ENCODE assay signal across 9 mouse cellular contexts in genomic region chr2:38355731-38356427, GRCm38 (mm10). TPM values are rescaled to one million over a fixed set of nuclear protein-coding genes. Genes with fewer than 3 reads are reported as not detected.
DNase-seq lines count a peak whose midpoint lies in the region; ATAC-seq and TF ChIP-seq lines count a peak whose summit lies in the region.
"Had no signal": no experiment of that assay in that cellular context is flagged by ENCODE, and none has a peak within 500 bp of the region (broad histone marks: within the 10 kb centered on the region; RNA-seq: fewer than 3 reads in every experiment).

No protein-coding gene starts in this region.

- no peak for TF ChIP-seq CTCF in heart, adult 2 months (IDR thresholded peaks at IDR 0.05)
- TF ChIP-seq CTCF in ES-Bruce4 (IDR thresholded peaks at IDR 0.05; ENCODE audit: low read depth, low read length) = no peak

- H3K9ac ChIP-seq in heart, embryonic 16.5 days (ENCODE audit: low read length) = no peak overlapping the region
- H3K9ac ChIP-seq in heart, adult 2 months (ENCODE audit: low read depth, low read length) = no peak overlapping the region
- no peak overlapping the region for H3K9ac ChIP-seq in ES-Bruce4 (ENCODE audit: low read depth, poor library complexity, severe bottlenecking)
- H3K9ac ChIP-seq in embryonic facial prominence, embryonic 15.5 days = no peak overlapping the region
- no peak overlapping the region for H3K9ac ChIP-seq in limb, embryonic 15.5 days

- no peak overlapping the region for H3K27ac ChIP-seq in heart, embryonic 16.5 days (ENCODE audit: low read length)
- H3K27ac ChIP-seq in heart, adult 2 months = no peak overlapping the region
- no peak overlapping the region for H3K27ac ChIP-seq in ES-Bruce4 (ENCODE audit: insufficient read depth, low read length)
- H3K27ac ChIP-seq in embryonic facial prominence, embryonic 15.5 days (replicated peaks) = no peak overlapping the region
- H3K27ac ChIP-seq in limb, embryonic 15.5 days = no peak overlapping the region

- TF ChIP-seq POLR2A in heart, adult 2 months (IDR thresholded peaks at IDR 0.05; ENCODE audit: insufficient read depth, low read depth, low read length) = no peak
- TF ChIP-seq POLR2A in ES-Bruce4 (IDR thresholded peaks at IDR 0.05; ENCODE audit: insufficient read depth, low read length) = no peak

- 3% methylated on average over 19 of the region's 19 CpGs for WGBS in heart, embryonic 16.5 days
- 10% methylated on average over 19 of the region's 19 CpGs for WGBS in heart, adult 2 months
- WGBS in embryonic facial prominence, embryonic 15.5 days = 4% methylated on average over 19 of the region's 19 CpGs
- WGBS in limb, embryonic 15.5 days = 14% methylated on average over 19 of the region's 19 CpGs

- no peaks in the 10 kb centered on the region for H3K79me2 ChIP-seq in heart, adult 2 months (replicated peaks; ENCODE audit: control insufficient read depth, insufficient read depth, low read length)

- intact Hi-C loops in heart, adult 2 months (cut with DNase I) = loop anchor here (10.0 kb wide), 1 partner anchor 359 kb away; the partner anchor contains the start of gene Nr5a1

- peaks cover 92% of the 10 kb centered on the region for H3K27me3 ChIP-seq in heart, embryonic 16.5 days (ENCODE audit: control insufficient read depth, insufficient read depth, low read length)
- peaks cover 55% of the 10 kb centered on the region for H3K27me3 ChIP-seq in heart, adult 2 months (ENCODE audit: control insufficient read depth, insufficient read depth, low read length)
- peaks cover 45% of the 10 kb centered on the region for H3K27me3 ChIP-seq in ES-Bruce4 (ENCODE audit: control insufficient read depth, insufficient read depth, low read length, poor library complexity, severe bottlenecking)
- H3K27me3 ChIP-seq in embryonic facial prominence, embryonic 15.5 days = peaks cover 98% of the 10 kb centered on the region
- H3K27me3 ChIP-seq in limb, embryonic 15.5 days = peaks cover 92% of the 10 kb centered on the region

- H3K4me1 ChIP-seq in heart, embryonic 16.5 days (ENCODE audit: control insufficient read depth, insufficient read depth, low read length) = peaks cover 19% of the 10 kb centered on the region
- no peaks in the 10 kb centered on the region for H3K4me1 ChIP-seq in heart, adult 2 months (ENCODE audit: control insufficient read depth, insufficient read depth, low read length)
- H3K4me1 ChIP-seq in ES-Bruce4 (ENCODE audit: control insufficient read depth, insufficient read depth, low read length) = no peaks in the 10 kb centered on the region
- peaks cover 42% of the 10 kb centered on the region for H3K4me1 ChIP-seq in embryonic facial prominence, embryonic 15.5 days
- H3K4me1 ChIP-seq in limb, embryonic 15.5 days = peaks cover 58% of the 10 kb centered on the region

- H3K9me3 ChIP-seq in heart, embryonic 16.5 days (replicated peaks; ENCODE audit: control insufficient read depth, low read length) = no peaks in the 10 kb centered on the region
- H3K9me3 ChIP-seq in ES-Bruce4 (replicated peaks; ENCODE audit: control insufficient read depth, insufficient read depth, low read length, poor library complexity, severe bottlenecking) = no peaks in the 10 kb centered on the region
- no peaks in the 10 kb centered on the region for H3K9me3 ChIP-seq in embryonic facial prominence, embryonic 15.5 days (replicated peaks)
- no peaks in the 10 kb centered on the region for H3K9me3 ChIP-seq in limb, embryonic 15.5 days

- TF ChIP-seq EP300 in heart, adult 2 months (IDR thresholded peaks at IDR 0.05; ENCODE audit: insufficient read depth, low read depth, low read length) = no peak
- TF ChIP-seq EP300 in ES-Bruce4 (IDR thresholded peaks at IDR 0.05; ENCODE audit: insufficient read depth, low read depth, low read length) = no peak

- no peak overlapping the region for H3K4me2 ChIP-seq in heart, embryonic 16.5 days (ENCODE audit: low read depth, low read length)
- H3K4me2 ChIP-seq in embryonic facial prominence, embryonic 15.5 days (replicated peaks) = peak overlapping the region; percentile 40
- H3K4me2 ChIP-seq in limb, embryonic 15.5 days = peak overlapping the region; percentile 56

- H3K4me3 ChIP-seq in heart, embryonic 16.5 days (ENCODE audit: low read length) = 0 out of 2 replicates have a peak overlapping the region, but pooled peaks have one; percentile 0
- H3K4me3 ChIP-seq in heart, adult 2 months = no peak overlapping the region
- H3K4me3 ChIP-seq in ES-Bruce4 (ENCODE audit: low read depth, low read length) = peak overlapping the region; percentile 50; the same call in 1 of the 2 replicates
- peak overlapping the region; percentile 48 for H3K4me3 ChIP-seq in embryonic facial prominence, embryonic 15.5 days (replicated peaks)
- peak overlapping the region; percentile 58 for H3K4me3 ChIP-seq in limb, embryonic 15.5 days

- ATAC-seq in heart, embryonic 16.5 days (replicated peaks; ENCODE audit: extremely low read depth, insufficient read depth, low FRiP score) = no peak
- no peak for ATAC-seq in embryonic facial prominence, embryonic 15.5 days (ENCODE audit: insufficient number of reproducible peaks, low FRiP score, low TSS enrichment, low read depth)
- no peak for ATAC-seq in limb, embryonic 15.5 days (ENCODE audit: insufficient number of reproducible peaks, low FRiP score, low TSS enrichment, low read depth)

- H3K36me3 ChIP-seq in heart, embryonic 16.5 days (ENCODE audit: control insufficient read depth, insufficient read depth) = no peaks in the 10 kb centered on the region
- no peaks in the 10 kb centered on the region for H3K36me3 ChIP-seq in heart, adult 2 months (ENCODE audit: control insufficient read depth, insufficient read depth, low read length)
- no peaks in the 10 kb centered on the region for H3K36me3 ChIP-seq in ES-Bruce4 (ENCODE audit: control insufficient read depth, insufficient read depth, low read length, poor library complexity, severe bottlenecking)
- H3K36me3 ChIP-seq in embryonic facial prominence, embryonic 15.5 days = no peaks in the 10 kb centered on the region
- H3K36me3 ChIP-seq in limb, embryonic 15.5 days = no peaks in the 10 kb centered on the region

- DNase-seq in heart, adult 2 months = no peak
- no peak for DNase-seq in layer of hippocampus, postnatal 10 days (ENCODE audit: low spot score in 2 of 2)
- no peak for DNase-seq in cerebellum, postnatal 4 days (ENCODE audit: low spot score in 2 of 2)
- no peak for DNase-seq in left cerebral cortex, adult 9 months (ENCODE audit: low spot score in 2 of 2)

RNA-seq across cellular contexts. Expression of gene Lhx2, which starts 16.8 kb away (rescaled TPM):
- not detected in 2 replicates for polyA plus RNA-seq in heart, embryonic 16.5 days (2015; fragmentation: Nextera tagmentation; extraction: Ambion mirVana)
- total RNA-seq in heart, adult 2 months (2021) = not detected
- polyA plus RNA-seq in heart, adult 2 months (2012; rRNA removed) = 0.06 TPM in 1 of 2 replicates, not detected in the other
- polyA plus RNA-seq in ES-Bruce4 (2011; ENCODE audit: insufficient read depth, insufficient read length, low read depth, missing spikeins) = 0.36 TPM in 1 of 2 replicates, not detected in the other
- polyA plus RNA-seq in embryonic facial prominence, embryonic 15.5 days (2015; fragmentation: Nextera tagmentation; extraction: Ambion mirVana) = 17.1 and 19.6 TPM in 2 replicates
- 5.1 and 8.5 TPM in 2 replicates for polyA plus RNA-seq in limb, embryonic 15.5 days (2015; fragmentation: Nextera tagmentation; extraction: Ambion mirVana)
- 100 to 1,000 TPM; 104 to 105 TPM for total RNA-seq in layer of hippocampus, postnatal 10 days (2021)
- total RNA-seq: hematopoietic stem cell, adult 5-6 weeks had no signal
